Mouse (Mus musculus): ENCODE results near the gene Car3. TPM values are rescaled to one million over a fixed set of nuclear protein-coding genes. Genes with fewer than 3 reads are reported as not detected.
A peak's percentile ranks its signal among the peaks of the same experiment; 100 is the strongest.

The Car3 gene
- polyA plus RNA-seq, 1 experiment from 2014 or later = 27.4 TPM

- H3K9ac ChIP-seq = no peak overlapping the region
- peak overlapping the region; percentile 22 for H3K27ac ChIP-seq (ENCODE audit: poor library complexity, severe bottlenecking)
- 45% methylated on average over 7 of the region's 7 CpGs for WGBS
- H3K27me3 ChIP-seq (replicated peaks) = no peaks in the 10 kb centered on the region
- ATAC-seq (ENCODE audit: insufficient number of reproducible peaks, low FRiP score) = peak; percentile 77
- no peaks in the 10 kb centered on the region for H3K9me3 ChIP-seq (replicated peaks)
- no peaks in the 10 kb centered on the region for H3K36me3 ChIP-seq
- H3K4me1 ChIP-seq (replicated peaks) = 0 out of 2 replicates have a peak, but pooled peaks cover 9% of the 10 kb centered on the region
- no peak overlapping the region for H3K4me3 ChIP-seq
- H3K4me2 ChIP-seq = no peak overlapping the region
These were observed 14.1 kb downstream of the Car3 start for GRCm38 (mm10) chr3:14877251-14877909.

- Histone ChIP-seq H3K4me1 (replicated peaks) (0 out of 2 replicates have a peak, but pooled peaks cover 9% of the 10 kb centered on the region), H3K9ac (no peak overlapping the region), H3K9me3 (replicated peaks) (no peaks in the 10 kb centered on the region), H3K4me2 (no peak overlapping the region), H3K36me3 (no peaks in the 10 kb centered on the region), H3K4me3 (no peak overlapping the region), H3K27me3 (replicated peaks) (no peaks in the 10 kb centered on the region), H3K27ac (ENCODE audit: poor library complexity, severe bottlenecking) (no peak overlapping the region)
- ATAC-seq (ENCODE audit: insufficient number of reproducible peaks, low FRiP score) = peak; percentile 88
- 57% methylated on average over 6 of the region's 6 CpGs for WGBS
These were observed 15.5 kb downstream of the Car3 start for GRCm38 (mm10) chr3:14878749-14879223.

GRCm38 (mm10) chr3:14879293-14879692 lies 16.0 kb downstream of the Car3 start:
- ATAC-seq (ENCODE audit: insufficient number of reproducible peaks, low FRiP score) = no peak
- H3K9ac ChIP-seq = no peak overlapping the region
- no peaks in the 10 kb centered on the region for H3K9me3 ChIP-seq (replicated peaks)
- H3K4me3 ChIP-seq = no peak overlapping the region
- H3K4me2 ChIP-seq = no peak overlapping the region
- 63% methylated on average over 3 of the region's 3 CpGs for WGBS
- H3K27ac ChIP-seq (ENCODE audit: poor library complexity, severe bottlenecking) = no peak overlapping the region
- no peaks in the 10 kb centered on the region for H3K36me3 ChIP-seq
- no peaks in the 10 kb centered on the region for H3K27me3 ChIP-seq (replicated peaks)
- 0 out of 2 replicates have a peak, but pooled peaks cover 9% of the 10 kb centered on the region for H3K4me1 ChIP-seq (replicated peaks)

GRCm38 (mm10) chr3:14880277-14880676 lies 17.0 kb downstream of the Car3 start:
- no peak for ATAC-seq (ENCODE audit: insufficient number of reproducible peaks, low FRiP score)
- H3K9me3 ChIP-seq (replicated peaks) = no peaks in the 10 kb centered on the region

GRCm38 (mm10) chr3:14882005-14882404 lies 18.7 kb downstream of the Car3 start:
- H3K4me3 ChIP-seq = no peak overlapping the region
- ATAC-seq (ENCODE audit: insufficient number of reproducible peaks, low FRiP score) = no peak

More at GRCm38 (mm10) chr3:14880277-14880676, 17.0 kb downstream of the Car3 start:
- H3K4me1 ChIP-seq (replicated peaks) = 0 out of 2 replicates have a peak, but pooled peaks cover 9% of the 10 kb centered on the region
- no peak overlapping the region for H3K9ac ChIP-seq
- H3K27ac ChIP-seq (ENCODE audit: poor library complexity, severe bottlenecking) = no peak overlapping the region; the same call in 1 of the 2 replicates
- no peaks in the 10 kb centered on the region for H3K36me3 ChIP-seq
- H3K4me3 ChIP-seq = no peak overlapping the region
- no peaks in the 10 kb centered on the region for H3K27me3 ChIP-seq (replicated peaks)
- H3K4me2 ChIP-seq = no peak overlapping the region
- 73% methylated on average over 2 of the region's 2 CpGs for WGBS

GRCm38 (mm10) chr3:14882756-14883155 lies 19.4 kb downstream of the Car3 start:
- WGBS = 65% methylated on average over 3 of the region's 3 CpGs
- H3K4me1 ChIP-seq (replicated peaks) = 0 out of 2 replicates have a peak, but pooled peaks cover 4% of the 10 kb centered on the region
- H3K9me3 ChIP-seq (replicated peaks) = no peaks in the 10 kb centered on the region
- no peak overlapping the region for H3K27ac ChIP-seq (ENCODE audit: poor library complexity, severe bottlenecking)
- no peak overlapping the region for H3K4me3 ChIP-seq
- H3K4me2 ChIP-seq = no peak overlapping the region
- H3K27me3 ChIP-seq (replicated peaks) = no peaks in the 10 kb centered on the region
- no peak overlapping the region for H3K9ac ChIP-seq
- no peaks in the 10 kb centered on the region for H3K36me3 ChIP-seq
- no peak for ATAC-seq (ENCODE audit: insufficient number of reproducible peaks, low FRiP score)

More at GRCm38 (mm10) chr3:14882005-14882404, 18.7 kb downstream of the Car3 start:
- Histone ChIP-seq H3K27me3 (replicated peaks) (no peaks in the 10 kb centered on the region), H3K36me3 (no peaks in the 10 kb centered on the region), H3K9me3 (replicated peaks) (no peaks in the 10 kb centered on the region), H3K9ac (no peak overlapping the region), H3K4me2 (no peak overlapping the region), H3K4me1 (replicated peaks) (0 out of 2 replicates have a peak, but pooled peaks cover 6% of the 10 kb centered on the region), H3K27ac (ENCODE audit: poor library complexity, severe bottlenecking) (no peak overlapping the region)

GRCm38 (mm10) chr3:14884826-14885225 lies 21.5 kb downstream of the Car3 start:
- Histone ChIP-seq H3K9ac (no peak overlapping the region), H3K4me2 (no peak overlapping the region), H3K9me3 (replicated peaks) (no peaks in the 10 kb centered on the region), H3K4me3 (no peak overlapping the region), H3K4me1 (replicated peaks) (peaks cover 7% of the 10 kb centered on the region), H3K36me3 (no peaks in the 10 kb centered on the region), H3K27ac (ENCODE audit: poor library complexity, severe bottlenecking) (no peak overlapping the region), H3K27me3 (replicated peaks) (no peaks in the 10 kb centered on the region)
- ATAC-seq (ENCODE audit: insufficient number of reproducible peaks, low FRiP score) = no peak

GRCm38 (mm10) chr3:14886102-14887098 lies 23.1 kb downstream of the Car3 start, which contains the start of gene Car2:
TSS of gene Car2 (plus strand) at chr3:14886273.
- Histone ChIP-seq H3K4me3 (peak within 1 kb of the TSS; percentile 66), H3K27me3 (replicated peaks) (no peaks in the 10 kb centered on the region), H3K27ac (ENCODE audit: poor library complexity, severe bottlenecking) (peak within 1 kb of the TSS; percentile 67), H3K9me3 (replicated peaks) (no peaks in the 10 kb centered on the region), H3K4me1 (replicated peaks) (peaks cover 6% of the 10 kb centered on the region), H3K9ac (peak within 1 kb of the TSS; percentile 81), H3K4me2 (peak within 1 kb of the TSS; percentile 70), H3K36me3 (no peaks in the 10 kb centered on the region)
- ATAC-seq (ENCODE audit: insufficient number of reproducible peaks, low FRiP score) = peak; percentile 88
- WGBS = under 1% methylated on average over 90 of the region's 95 CpGs

- H3K27ac ChIP-seq (ENCODE audit: poor library complexity, severe bottlenecking) = peak overlapping the region; percentile 67
- ATAC-seq (ENCODE audit: insufficient number of reproducible peaks, low FRiP score) = no peak
- no peaks in the 10 kb centered on the region for H3K36me3 ChIP-seq
- H3K27me3 ChIP-seq (replicated peaks) = no peaks in the 10 kb centered on the region
- H3K9ac ChIP-seq = peak overlapping the region; percentile 81
- no peaks in the 10 kb centered on the region for H3K9me3 ChIP-seq (replicated peaks)
- 25% methylated on average over 11 of the region's 11 CpGs for WGBS
- peak overlapping the region; percentile 70 for H3K4me2 ChIP-seq
- H3K4me3 ChIP-seq = peak overlapping the region; percentile 66
- peaks cover 6% of the 10 kb centered on the region for H3K4me1 ChIP-seq (replicated peaks)
These were observed 23.9 kb downstream of the Car3 start for GRCm38 (mm10) chr3:14887134-14887666.

GRCm38 (mm10) chr3:14887686-14888295 lies 24.5 kb downstream of the Car3 start:
- Histone ChIP-seq H3K4me2 (no peak overlapping the region; the same call in 1 of the 2 replicates), H3K27ac (ENCODE audit: poor library complexity, severe bottlenecking) (no peak overlapping the region; the same call in 1 of the 2 replicates), H3K4me1 (replicated peaks) (peaks cover 6% of the 10 kb centered on the region), H3K27me3 (replicated peaks) (no peaks in the 10 kb centered on the region), H3K4me3 (peak overlapping the region; percentile 66), H3K9me3 (replicated peaks) (no peaks in the 10 kb centered on the region), H3K36me3 (no peaks in the 10 kb centered on the region), H3K9ac (no peak overlapping the region)
- ATAC-seq (ENCODE audit: insufficient number of reproducible peaks, low FRiP score) = peak; percentile 22; the same call in 1 of the 2 replicates
- 52% methylated on average over 10 of the region's 10 CpGs for WGBS
